Mouse (Mus musculus) erythroblast, embryonic 14.5 days (primary cell): ENCODE data around the gene Asb18. TPM values are rescaled to one million over a fixed set of nuclear protein-coding genes. Genes with fewer than 3 reads are reported as not detected.

ENCODE experiments used
- H3K27me3 ChIP-seq: 2 replicates; pipeline ENCODE4 v1.6.1; 2012; ENCODE audit warnings: inconsistent platforms; ENCODE audit not compliant: control insufficient read depth
- H3K36me3 ChIP-seq: 2 replicates; pipeline ENCODE4 v1.6.1; 2012; ENCODE audit warnings: mild to moderate bottlenecking, inconsistent platforms; ENCODE audit not compliant: control insufficient read depth
- H3K4me1 ChIP-seq: 2 replicates; pipeline ENCODE4 v1.6.1; 2012; ENCODE audit warnings: inconsistent platforms; ENCODE audit not compliant: control insufficient read depth
- H3K4me3 ChIP-seq: replicated peaks from 2 replicates; pipeline ENCODE3; 2012; ENCODE audit warnings: moderate library complexity, mild to moderate bottlenecking, inconsistent platforms
- H3K9me3 ChIP-seq: 2 replicates; pipeline ENCODE4 v1.6.1; 2012; ENCODE audit warnings: low read length, inconsistent platforms, mixed read lengths; ENCODE audit not compliant: control insufficient read depth
- GATA1 ChIP-seq: IDR thresholded peaks from 2 replicates; pipeline ENCODE4 v1.6.1; 2012; ENCODE audit warnings: low read length, inconsistent platforms, mixed read lengths
- TAL1 ChIP-seq: IDR thresholded peaks from 3 replicates; pipeline ENCODE4 v1.6.1; 2012; ENCODE audit warnings: low read length, inconsistent platforms, mixed read lengths
- polyA plus RNA-seq: library from polyadenylated mRNA; stranded (reverse); fragments of >175 nt; gene quantifications from 2 replicates; pipeline ENCODE4 v1.2.3, GENCODE M21; 2012

Asb18 gene
- polyA plus RNA-seq, 1 experiment: not detected

GRCm38 (mm10) chr1:89930551-89930950 is 83.9 kb downstream of the Asb18 start:
- H3K27me3 ChIP-seq: peaks cover 100% of the 10 kb centered on the region
- no peak for TF ChIP-seq GATA1
- TF ChIP-seq TAL1: no peak
- H3K4me3 ChIP-seq: no peak overlapping the region
- H3K9me3 ChIP-seq: peaks cover 9% of the 10 kb centered on the region
- H3K4me1 ChIP-seq: peaks cover 5% of the 10 kb centered on the region
- no peaks in the 10 kb centered on the region for H3K36me3 ChIP-seq

- Histone ChIP-seq H3K9me3 (peaks cover 9% of the 10 kb centered on the region), H3K27me3 (peaks cover 98% of the 10 kb centered on the region), H3K4me3 (no peak overlapping the region), H3K36me3 (no peaks in the 10 kb centered on the region), H3K4me1 (peaks cover 5% of the 10 kb centered on the region)
- TF ChIP-seq TAL1 (no peak), GATA1 (no peak)
These were observed 84.6 kb downstream of the Asb18 start for GRCm38 (mm10) chr1:89929721-89930505.

- Histone ChIP-seq H3K4me3 (no peak overlapping the region), H3K36me3 (no peaks in the 10 kb centered on the region), H3K9me3 (peaks cover 9% of the 10 kb centered on the region), H3K27me3 (peaks cover 98% of the 10 kb centered on the region), H3K4me1 (peaks cover 5% of the 10 kb centered on the region)
- TF ChIP-seq TAL1: no peak
- no peak for TF ChIP-seq GATA1
These were observed 85.3 kb downstream of the Asb18 start for GRCm38 (mm10) chr1:89929181-89929580.

- no peaks in the 10 kb centered on the region for H3K36me3 ChIP-seq
- H3K4me1 ChIP-seq: peaks cover 5% of the 10 kb centered on the region
- H3K27me3 ChIP-seq: peaks cover 98% of the 10 kb centered on the region
- no peak overlapping the region for H3K4me3 ChIP-seq
- peaks cover 9% of the 10 kb centered on the region for H3K9me3 ChIP-seq
- no peak for TF ChIP-seq TAL1
- no peak for TF ChIP-seq GATA1
These were observed 85.8 kb downstream of the Asb18 start for GRCm38 (mm10) chr1:89928676-89929075.

- TF ChIP-seq GATA1 (no peak), TAL1 (no peak)
- peaks cover 5% of the 10 kb centered on the region for H3K4me1 ChIP-seq
- no peaks in the 10 kb centered on the region for H3K36me3 ChIP-seq
- no peak overlapping the region for H3K4me3 ChIP-seq
- H3K27me3 ChIP-seq: peaks cover 97% of the 10 kb centered on the region
- H3K9me3 ChIP-seq: peaks cover 9% of the 10 kb centered on the region
These were observed 87.3 kb downstream of the Asb18 start for GRCm38 (mm10) chr1:89927061-89927661.

- peaks cover 5% of the 10 kb centered on the region for H3K4me1 ChIP-seq
- TF ChIP-seq TAL1: no peak
- no peak for TF ChIP-seq GATA1
- no peak overlapping the region for H3K4me3 ChIP-seq
- H3K36me3 ChIP-seq: no peaks in the 10 kb centered on the region
- peaks cover 97% of the 10 kb centered on the region for H3K27me3 ChIP-seq
- peaks cover 9% of the 10 kb centered on the region for H3K9me3 ChIP-seq
These were observed 87.8 kb downstream of the Asb18 start for GRCm38 (mm10) chr1:89926583-89927060.

- no peaks in the 10 kb centered on the region for H3K4me1 ChIP-seq
- H3K4me3 ChIP-seq: no peak overlapping the region
- H3K36me3 ChIP-seq: no peaks in the 10 kb centered on the region
- TF ChIP-seq TAL1: no peak
- peaks cover 94% of the 10 kb centered on the region for H3K27me3 ChIP-seq
- no peaks in the 10 kb centered on the region; the same call in 1 of the 2 replicates for H3K9me3 ChIP-seq
These were observed 88.8 kb downstream of the Asb18 start for GRCm38 (mm10) chr1:89925501-89926190.

- Histone ChIP-seq H3K4me3 (no peak overlapping the region), H3K36me3 (no peaks in the 10 kb centered on the region), H3K27me3 (peaks cover 85% of the 10 kb centered on the region), H3K4me1 (no peaks in the 10 kb centered on the region), H3K9me3 (no peaks in the 10 kb centered on the region)
- TF ChIP-seq TAL1: no peak
These were observed 90.8 kb downstream of the Asb18 start for GRCm38 (mm10) chr1:89923642-89924020.
